In the genomic region with DNA sequence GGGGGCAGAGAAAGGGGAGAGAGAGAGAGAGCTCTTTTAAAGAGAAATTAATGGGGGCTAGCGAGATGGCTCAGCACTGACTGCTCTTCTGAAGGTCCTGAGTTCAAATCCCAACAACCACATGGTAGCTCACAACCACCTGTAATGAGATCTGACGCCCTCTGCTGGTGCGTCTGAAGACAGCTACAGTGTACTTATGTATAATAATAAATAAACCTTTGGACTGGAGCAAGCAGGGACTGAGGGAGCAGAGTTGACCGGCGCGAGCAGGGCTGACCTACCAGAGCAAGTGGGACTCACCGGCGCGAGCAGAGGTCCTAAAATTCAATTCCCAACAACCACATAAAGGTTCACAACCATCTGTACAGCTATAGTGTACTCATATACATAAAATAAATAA, we compare ENCODE assay signal across 9 mouse cellular contexts. TPM values are rescaled to one million over a fixed set of nuclear protein-coding genes. Genes with fewer than 3 reads are reported as not detected.
A peak's percentile ranks its signal among the peaks of the same experiment; 100 is the strongest.
DNase-seq lines count a peak whose midpoint lies in the region; ATAC-seq and TF ChIP-seq lines count a peak whose summit lies in the region.
"Not testable (repeated sequence)": the region's sequence is repeated elsewhere in the genome, so short reads cannot be mapped to it uniquely, and the experiment has no call there.
"Had no signal": no experiment of that assay in that cellular context is flagged by ENCODE, and none has a peak within 500 bp of the region (broad histone marks: within the 10 kb centered on the region; RNA-seq: fewer than 3 reads in every experiment).

No protein-coding gene starts in this region.

- peaks cover 53% of the 10 kb centered on the region for H3K4me1 ChIP-seq in E14TG2a.4 (replicated peaks; ENCODE audit: low read depth, low read length)
- H3K4me1 ChIP-seq in intestine, postnatal 0 days (replicated peaks; ENCODE audit: control insufficient read depth, insufficient read depth, low read length); liver, postnatal 0 days (ENCODE audit: insufficient read depth); midbrain, postnatal 0 days (ENCODE audit: insufficient read depth, low read length): not testable (repeated sequence)

- H3K36me3 ChIP-seq in E14TG2a.4 (ENCODE audit: insufficient read depth, low read length); intestine, postnatal 0 days (ENCODE audit: control insufficient read depth, insufficient read depth); liver, postnatal 0 days (replicated peaks; ENCODE audit: insufficient read depth, low read length); midbrain, postnatal 0 days (ENCODE audit: insufficient read depth, low read length): not testable (repeated sequence)

- not testable (repeated sequence) for H3K27ac ChIP-seq in gastrocnemius, adult 2 months; intestine, postnatal 0 days (ENCODE audit: low read depth, low read length); left cerebral cortex, adult 2 months; liver, postnatal 0 days (ENCODE audit: low read depth); midbrain, postnatal 0 days (ENCODE audit: low read depth, low read length)

- 73% methylated on average over 9 of the region's 9 CpGs for WGBS in intestine, postnatal 0 days
- 64% methylated on average over 9 of the region's 9 CpGs for WGBS in liver, postnatal 0 days (ENCODE audit: insufficient replicate concordance)
- WGBS in midbrain, postnatal 0 days: 89% methylated on average over 9 of the region's 9 CpGs

- H3K4me3 ChIP-seq in E14TG2a.4 (replicated peaks; ENCODE audit: low read length); gastrocnemius, adult 2 months; intestine, postnatal 0 days (ENCODE audit: low read depth, low read length); left cerebral cortex, adult 2 months; liver, postnatal 0 days (ENCODE audit: low read depth, low read length); midbrain, postnatal 0 days (ENCODE audit: low read depth, low read length): not testable (repeated sequence)

- intact Hi-C loops in gastrocnemius, adult 2 months (cut with DNase I): not testable (repeated sequence)
- intact Hi-C loops in left cerebral cortex, adult 2 months (cut with DNase I): loop anchor here (5.0 kb wide), 1 partner anchor 318 kb away; no protein-coding TSS in a partner anchor

- 0 out of 2 replicates have a peak, but pooled peaks have one; percentile 7 for TF ChIP-seq CTCF in E14TG2a.4 (conservative IDR thresholded peaks at IDR 0.05; ENCODE audit: low read length)
- peak; percentile 18; the same call in 1 of the 2 replicates for TF ChIP-seq CTCF in gastrocnemius, adult 2 months (IDR thresholded peaks at IDR 0.05)
- TF ChIP-seq CTCF in intestine, postnatal 0 days (IDR thresholded peaks at IDR 0.05; ENCODE audit: low read depth): 0 out of 2 replicates have a peak, but pooled peaks have one; percentile 16
- peak; percentile 11 for TF ChIP-seq CTCF in left cerebral cortex, adult 2 months (IDR thresholded peaks at IDR 0.05)
- TF ChIP-seq CTCF in liver, postnatal 0 days (IDR thresholded peaks at IDR 0.05; ENCODE audit: low read depth): peak; percentile 41; the same call in 1 of the 2 replicates
- peak; percentile 28 for TF ChIP-seq CTCF in midbrain, postnatal 0 days (IDR thresholded peaks at IDR 0.05)

- H3K9me3 ChIP-seq in E14TG2a.4 (ENCODE audit: low read length); intestine, postnatal 0 days (ENCODE audit: control insufficient read depth); liver, postnatal 0 days (ENCODE audit: low read length); midbrain, postnatal 0 days (ENCODE audit: low read length): not testable (repeated sequence)

- not testable (repeated sequence) for DNase-seq in gastrocnemius, adult 2 months; left cerebral cortex, adult 2 months (ENCODE audit: extremely low spot score in 1 of 2, low spot score in 2 of 2); liver, postnatal 0 days; midbrain, postnatal 0 days (ENCODE audit: low spot score)

- not testable (repeated sequence) for H3K9ac ChIP-seq in intestine, postnatal 0 days (ENCODE audit: low read depth, low read length); liver, postnatal 0 days (replicated peaks); midbrain, postnatal 0 days (replicated peaks; ENCODE audit: low read length, poor library complexity, severe bottlenecking)

- not testable (repeated sequence) for H3K27me3 ChIP-seq in E14TG2a.4 (ENCODE audit: insufficient read depth, low read length); intestine, postnatal 0 days (replicated peaks; ENCODE audit: control insufficient read depth, insufficient read depth, low read length); liver, postnatal 0 days (ENCODE audit: insufficient read depth, low read length); midbrain, postnatal 0 days (ENCODE audit: insufficient read depth, low read length)

- TF ChIP-seq EP300 in liver, postnatal 0 days (IDR thresholded peaks at IDR 0.05; ENCODE audit: low read depth): not testable (repeated sequence)

- ATAC-seq in intestine, postnatal 0 days; midbrain, postnatal 0 days (ENCODE audit: low FRiP score): not testable (repeated sequence)
- ATAC-seq in liver, postnatal 0 days: peak; percentile 70

- not testable (repeated sequence) for H3K4me2 ChIP-seq in intestine, postnatal 0 days (replicated peaks; ENCODE audit: low read depth); liver, postnatal 0 days (ENCODE audit: low read depth, low read length); midbrain, postnatal 0 days (ENCODE audit: low read depth, low read length, poor library complexity, severe bottlenecking)

RNA-seq across cellular contexts. Expression of a gene that starts 10.6 kb away (rescaled TPM):
- total RNA-seq in gastrocnemius, adult 2 months (2021): 10 to 100 TPM; 10.3 to 18.0 TPM
- 22.6 and 24.9 TPM in 2 replicates for polyA plus RNA-seq in intestine, postnatal 0 days (2015; fragmentation: Nextera tagmentation; extraction: Ambion mirVana)
- 10 to 100 TPM; 14.2 to 16.1 TPM for total RNA-seq in left cerebral cortex, adult 2 months (2021)
- 16.9 and 18.8 TPM in 2 replicates for polyA plus RNA-seq in liver, postnatal 0 days (2015; fragmentation: Nextera tagmentation; extraction: Ambion mirVana)
- total RNA-seq in midbrain, postnatal 0 days (2014; rRNA removed): 42.0 and 51.7 TPM in 2 replicates
- polyA plus RNA-seq in midbrain, postnatal 0 days (2015; fragmentation: Nextera tagmentation; extraction: Ambion mirVana): 84.0 and 89.1 TPM in 2 replicates

RNA-seq across cellular contexts. Expression of a gene that starts 10.9 kb away (rescaled TPM):
- under 1 TPM in 1 of 2 experiments, not detected in 1; 0.03 TPM for total RNA-seq in gastrocnemius, adult 2 months (2021)
- 0.03 and 0.05 TPM in 2 replicates for polyA plus RNA-seq in intestine, postnatal 0 days (2015; fragmentation: Nextera tagmentation; extraction: Ambion mirVana)
- under 1 TPM; 0.20 to 0.30 TPM for total RNA-seq in left cerebral cortex, adult 2 months (2021)
- polyA plus RNA-seq in liver, postnatal 0 days (2015; fragmentation: Nextera tagmentation; extraction: Ambion mirVana): 0.04 and 0.05 TPM in 2 replicates
- 23.9 and 29.5 TPM in 2 replicates for total RNA-seq in midbrain, postnatal 0 days (2014; rRNA removed)
- polyA plus RNA-seq in midbrain, postnatal 0 days (2015; fragmentation: Nextera tagmentation; extraction: Ambion mirVana): 4.3 and 5.0 TPM in 2 replicates
- total RNA-seq: heart, postnatal 10 days had no signal
- polyA plus RNA-seq: heart, embryonic 15.5 days; inflammation-experienced regulatory T-cells, adult 6 months had no signal

RNA-seq across cellular contexts. Expression of a gene that starts 31.7 kb away (rescaled TPM):
- 10 to 100 TPM in 1 of 2 experiments, 1 to 10 TPM in 1; 9.8 to 12.6 TPM for total RNA-seq in gastrocnemius, adult 2 months (2021)
- polyA plus RNA-seq in intestine, postnatal 0 days (2015; fragmentation: Nextera tagmentation; extraction: Ambion mirVana): 27.7 and 31.3 TPM in 2 replicates
- total RNA-seq in left cerebral cortex, adult 2 months (2021): 10 to 100 TPM in 1 of 2 experiments, 1 to 10 TPM in 1; 6.6 to 10.2 TPM
- polyA plus RNA-seq in liver, postnatal 0 days (2015; fragmentation: Nextera tagmentation; extraction: Ambion mirVana): 10.4 and 10.8 TPM in 2 replicates
- 6.6 and 7.5 TPM in 2 replicates for total RNA-seq in midbrain, postnatal 0 days (2014; rRNA removed)
- polyA plus RNA-seq in midbrain, postnatal 0 days (2015; fragmentation: Nextera tagmentation; extraction: Ambion mirVana): 7.4 and 8.6 TPM in 2 replicates

RNA-seq across cellular contexts. Expression of a gene that starts 32.4 kb away (rescaled TPM):
- 10 to 100 TPM; 36.8 to 46.4 TPM for total RNA-seq in gastrocnemius, adult 2 months (2021)
- 55.4 and 60.6 TPM in 2 replicates for polyA plus RNA-seq in intestine, postnatal 0 days (2015; fragmentation: Nextera tagmentation; extraction: Ambion mirVana)
- total RNA-seq in left cerebral cortex, adult 2 months (2021): 10 to 100 TPM; 28.9 to 30.2 TPM
- polyA plus RNA-seq in liver, postnatal 0 days (2015; fragmentation: Nextera tagmentation; extraction: Ambion mirVana): 30.1 and 32.0 TPM in 2 replicates
- total RNA-seq in midbrain, postnatal 0 days (2014; rRNA removed): 23.4 and 27.7 TPM in 2 replicates
- 23.6 and 25.8 TPM in 2 replicates for polyA plus RNA-seq in midbrain, postnatal 0 days (2015; fragmentation: Nextera tagmentation; extraction: Ambion mirVana)

RNA-seq across cellular contexts. Expression of a gene that starts 40.7 kb away (rescaled TPM):
- total RNA-seq in gastrocnemius, adult 2 months (2021): 1 to 10 TPM; 7.5 to 9.7 TPM
- 7.7 and 9.3 TPM in 2 replicates for polyA plus RNA-seq in intestine, postnatal 0 days (2015; fragmentation: Nextera tagmentation; extraction: Ambion mirVana)
- total RNA-seq in left cerebral cortex, adult 2 months (2021): 100 to 1,000 TPM; 140 to 156 TPM
- polyA plus RNA-seq in liver, postnatal 0 days (2015; fragmentation: Nextera tagmentation; extraction: Ambion mirVana): 0.81 and 0.97 TPM in 2 replicates
- 169 and 189 TPM in 2 replicates for total RNA-seq in midbrain, postnatal 0 days (2014; rRNA removed)
- 107 and 116 TPM in 2 replicates for polyA plus RNA-seq in midbrain, postnatal 0 days (2015; fragmentation: Nextera tagmentation; extraction: Ambion mirVana)

Comparison
In these comparisons a context has a peak if more than half of its experiments do, and no peak if none do; other contexts are left out.
1. RNA of a gene that starts 10.9 kb away (total RNA-seq): 23.9 to 29.5 TPM in midbrain, postnatal 0 days; 0.20 to 0.30 TPM in left cerebral cortex, adult 2 months and 0.03 TPM in gastrocnemius, adult 2 months; every median in the first group is over 10 times any median in the second.
2. Peak in every context shown above with its lines, with median percentiles within 50 percentile points of each other: CTCF ChIP-seq.